Mouse (Mus musculus) heart, postnatal 25 days (tissue): Measurements from ENCODE around the gene Foxp1. TPM values are rescaled to one million over a fixed set of nuclear protein-coding genes. Genes with fewer than 3 reads are reported as not detected.

Experiments
- DNase-seq: peaks from one replicate; pipeline ENCODE4 v3.0.0; 2022; ENCODE audit warnings: low spot score
- intact Hi-C: fragments of 180-260 bp; cut with DNase I; formaldehyde crosslinking; loops from one replicate; pipeline ENCODE4 v1.15.1; 2025
- total RNA-seq, 2 experiments: library from RNA; stranded (reverse); gene quantifications; 2 replicates each; pipeline ENCODE4 v1.2.3; 2021

The Foxp1 gene
- total RNA-seq = 10 to 100 TPM; 33.6 to 35.3 TPM

DNA sequence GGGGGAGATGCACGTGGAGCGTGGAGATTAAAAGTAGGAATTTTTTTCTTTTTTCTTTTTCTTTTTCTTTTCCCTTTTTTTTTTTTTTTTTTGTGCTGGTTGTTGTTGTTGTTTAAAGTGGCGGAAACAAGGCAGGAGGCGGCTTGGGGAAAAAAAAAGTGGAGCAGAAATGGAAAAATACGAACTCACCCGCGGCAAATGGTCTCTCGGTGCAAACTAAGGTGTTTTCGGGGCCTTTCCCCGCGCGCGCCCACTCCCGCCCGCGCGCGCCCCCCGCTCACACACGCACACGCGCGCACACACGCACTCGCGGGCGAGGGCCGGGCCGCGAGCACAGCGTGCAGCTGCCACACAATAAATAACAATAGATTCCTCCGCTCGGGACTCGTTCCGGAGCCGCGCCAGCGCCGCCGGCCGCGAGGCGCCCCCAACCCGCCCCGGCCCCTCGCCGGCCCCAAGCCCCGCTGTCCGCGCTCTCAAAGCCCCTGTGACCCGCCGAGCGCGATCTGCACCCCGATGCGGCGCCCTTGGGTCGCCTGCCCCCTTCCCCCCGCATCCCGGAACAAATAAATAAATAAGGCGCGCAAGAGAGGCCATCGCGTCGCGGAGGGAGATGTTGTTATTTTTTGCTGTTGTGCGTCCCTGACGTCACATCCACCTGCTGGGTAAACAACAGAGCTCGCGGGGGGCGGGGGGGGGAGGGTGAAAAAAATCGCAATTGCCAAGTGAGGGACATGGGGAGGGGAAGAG lies at the start of gene Foxp1:
TSS of gene Foxp1 (minus strand) at position 363 of the 750 bp plus-strand sequence.
- intact Hi-C loops = loop anchor here (2.0 to 10.0 kb wide), 6 partner anchors 36 to 548 kb away; no protein-coding TSS in a partner anchor

DNA sequence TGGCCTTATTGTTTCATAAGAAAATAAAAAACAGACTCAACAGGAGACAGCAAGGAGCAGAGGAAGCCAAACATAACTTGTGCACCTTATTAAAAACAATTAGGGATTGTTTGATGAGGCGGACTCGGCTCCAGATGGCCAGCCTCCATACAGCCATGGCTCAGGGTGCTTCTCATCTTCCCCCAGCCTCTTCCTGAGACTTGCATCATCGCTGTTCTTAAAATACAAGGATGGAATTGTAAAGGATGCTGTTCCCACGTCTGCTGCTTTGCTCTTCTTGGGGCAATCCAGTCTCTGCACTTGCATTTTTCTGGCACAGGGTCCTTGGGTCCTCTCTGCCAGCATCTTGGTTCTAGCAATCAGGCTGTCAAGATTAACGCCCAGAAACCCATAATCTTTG lies 49.5 kb upstream of the Foxp1 start:
- DNase-seq = no peak
- intact Hi-C loops = no loop called here

More for the DNA sequence above, at the start of gene Foxp1:
- peak; percentile 62 for DNase-seq

- no peak for DNase-seq
- intact Hi-C loops = no loop called here
Measured at GRCm38 (mm10) chr6:99566921-99567320, 44.4 kb upstream of the Foxp1 start.

DNA sequence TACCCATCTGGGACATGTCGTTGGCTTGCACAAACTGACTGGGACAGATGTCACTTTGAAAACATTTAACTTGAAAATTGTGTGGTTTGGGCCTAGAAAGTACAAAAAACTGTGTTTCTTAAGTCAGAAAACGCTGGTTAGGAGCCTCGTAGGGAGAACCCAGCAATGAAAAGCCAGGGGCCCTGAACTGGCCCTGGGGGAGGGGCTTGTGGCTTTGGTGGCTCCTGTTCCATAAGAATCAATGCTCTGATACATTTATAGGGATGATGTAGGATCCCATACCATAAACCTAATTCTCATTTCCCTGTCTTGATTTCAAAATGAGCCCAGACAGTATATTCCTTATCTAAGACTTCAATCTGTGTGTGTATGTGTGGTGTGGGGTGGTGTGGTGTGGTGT lies 42.2 kb upstream of the Foxp1 start:
- DNase-seq = no peak
- intact Hi-C loops = no loop called here

DNA sequence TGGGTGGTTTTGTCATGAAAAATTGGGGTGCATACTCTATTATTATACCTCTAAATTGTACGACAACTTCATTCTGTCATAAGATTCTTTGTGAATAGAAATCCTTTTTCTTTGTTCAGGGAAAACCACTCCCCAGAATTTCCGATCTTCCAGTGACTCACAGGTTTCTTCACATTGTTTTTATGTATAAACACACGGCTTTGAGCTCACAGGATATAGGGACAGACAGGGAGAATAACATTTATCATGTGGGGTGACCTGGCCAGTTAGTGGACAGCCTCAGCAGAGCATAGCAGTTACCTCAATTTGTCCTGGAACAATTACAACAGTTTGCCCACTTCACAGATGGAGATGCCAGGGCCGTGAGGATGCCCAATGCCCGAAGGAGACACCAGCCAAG lies 34.4 kb upstream of the Foxp1 start:
- DNase-seq = no peak
- intact Hi-C loops = no loop called here

DNA sequence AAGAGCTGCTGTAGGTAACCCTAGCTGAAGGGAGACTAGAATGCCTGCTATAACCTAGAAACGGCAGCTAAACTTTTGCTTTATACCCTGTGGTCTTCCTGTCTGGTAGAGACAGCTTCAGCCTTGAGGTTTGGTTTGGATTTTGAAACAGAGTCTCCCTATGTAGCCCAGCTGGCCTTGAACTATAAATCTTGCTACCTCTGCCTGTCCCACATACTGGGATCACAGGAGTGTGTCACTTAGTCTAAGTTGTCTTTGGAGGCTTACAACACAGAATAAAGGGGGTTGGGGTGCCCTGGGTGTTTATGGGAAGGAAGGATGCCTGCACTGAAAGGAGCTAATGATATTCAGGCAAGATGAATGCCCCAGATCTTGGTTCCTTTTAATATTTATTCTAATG lies 30.3 kb upstream of the Foxp1 start:
- intact Hi-C loops = no loop called here
- no peak for DNase-seq

DNA sequence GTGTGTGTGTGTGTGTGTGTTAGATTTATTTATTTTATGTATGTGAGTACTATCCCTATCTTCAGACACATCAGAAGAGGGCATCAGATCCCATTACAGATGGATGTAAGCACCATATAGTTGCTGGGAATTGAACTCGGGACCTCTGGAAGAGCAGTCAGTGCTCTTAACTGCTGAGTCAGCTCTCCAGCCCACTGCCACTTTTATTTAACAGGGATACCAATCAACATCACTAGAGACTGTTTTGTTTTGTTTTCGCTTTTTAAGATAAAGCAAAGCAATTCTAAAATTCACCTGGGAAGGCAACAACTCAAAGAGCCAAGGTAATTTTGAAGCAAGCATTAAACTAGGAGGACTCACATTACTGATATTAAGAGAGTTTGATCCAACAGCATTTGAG lies 23.9 kb upstream of the Foxp1 start:
- intact Hi-C loops = no loop called here
- no peak for DNase-seq

GRCm38 (mm10) chr6:99545437-99545836 lies 22.9 kb upstream of the Foxp1 start:
- intact Hi-C loops = no loop called here
- DNase-seq = no peak

GRCm38 (mm10) chr6:99541105-99541504 lies 18.6 kb upstream of the Foxp1 start:
- intact Hi-C loops = no loop called here
- DNase-seq = no peak

- no peak for DNase-seq
- intact Hi-C loops = no loop called here
Measured at GRCm38 (mm10) chr6:99540653-99541052, 18.1 kb upstream of the Foxp1 start.

DNA sequence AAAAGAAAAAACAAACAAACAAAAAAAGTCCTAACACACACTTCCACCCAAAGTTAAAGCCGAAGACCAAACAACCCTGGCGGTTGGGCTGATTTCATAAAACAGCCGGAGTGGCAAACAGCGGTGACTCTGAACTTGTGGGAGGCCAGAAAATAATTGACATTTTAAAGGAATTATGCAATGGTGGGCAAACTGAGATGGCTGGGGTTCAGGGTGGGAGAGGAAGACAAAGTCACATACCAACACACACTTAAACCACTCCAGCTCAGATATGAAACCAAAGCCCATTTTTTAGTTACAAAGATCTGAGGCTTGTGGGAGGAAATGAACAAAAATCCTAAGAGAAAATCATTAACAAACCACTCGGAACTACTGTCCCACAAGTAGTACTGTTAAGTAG lies 17.6 kb upstream of the Foxp1 start:
- DNase-seq = no peak
- intact Hi-C loops = no loop called here

DNA sequence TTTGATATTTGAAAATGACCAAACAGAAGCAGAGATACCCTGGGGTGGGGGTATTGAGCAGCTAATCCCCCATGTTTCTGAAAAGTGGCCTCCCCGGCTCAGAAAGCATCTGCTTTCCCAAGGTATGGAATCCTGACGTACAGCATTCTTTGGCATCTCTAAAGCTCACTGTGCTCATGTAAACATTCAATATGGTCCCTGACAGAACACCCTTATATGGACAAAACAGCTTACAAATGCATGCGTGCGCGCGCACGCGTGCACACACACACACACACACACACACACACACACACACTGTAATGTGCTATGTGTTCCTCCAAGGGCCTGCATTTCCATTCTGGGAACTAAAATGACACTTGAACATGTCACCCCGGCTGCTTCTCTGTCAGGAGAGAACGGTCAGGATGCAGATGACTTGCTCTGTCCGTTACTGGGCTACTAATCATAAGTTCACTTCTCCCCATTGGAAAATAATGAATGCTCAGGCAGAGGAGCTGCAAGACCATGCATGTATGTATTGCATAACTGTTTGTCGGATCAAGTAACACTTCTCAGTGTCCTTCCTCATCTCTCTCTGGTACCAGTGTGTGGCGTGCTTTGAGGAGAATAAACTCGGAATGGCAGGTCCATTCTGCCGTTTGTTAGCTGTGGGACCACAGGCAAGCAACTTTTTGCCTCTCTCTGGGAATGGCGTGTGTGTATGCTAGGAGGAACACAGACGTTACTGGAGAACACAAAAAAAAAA lies 15.8 kb upstream of the Foxp1 start:
- DNase-seq = no peak
- intact Hi-C loops = no loop called here

GRCm38 (mm10) chr6:99534211-99534745 lies 11.8 kb upstream of the Foxp1 start:
- intact Hi-C loops = no loop called here
- DNase-seq = no peak

- DNase-seq = no peak
- intact Hi-C loops = no loop called here
Measured at GRCm38 (mm10) chr6:99532458-99532857, 9.9 kb upstream of the Foxp1 start.

DNA sequence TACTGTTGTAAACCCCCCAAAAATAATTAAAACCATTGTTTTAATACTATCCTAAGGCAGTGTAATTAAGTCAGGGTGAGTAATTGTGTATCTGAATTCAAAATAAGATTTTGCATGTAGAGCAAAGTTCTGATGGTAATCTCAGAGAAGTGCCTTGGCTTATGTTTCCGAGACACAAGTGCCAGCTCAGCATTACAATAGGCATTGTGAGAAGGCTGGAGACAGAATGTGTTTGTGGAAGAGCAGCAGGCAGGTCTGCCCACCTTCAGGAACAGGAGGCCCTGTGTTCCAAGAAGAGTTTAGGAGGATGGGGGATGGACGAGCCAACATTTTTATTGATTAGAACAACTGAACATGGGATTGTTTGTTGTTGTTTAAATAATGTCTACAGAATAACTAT lies 6.5 kb upstream of the Foxp1 start:
- intact Hi-C loops = loop anchor here (10.0 kb wide), 1 partner anchor 554 kb away; no protein-coding TSS in a partner anchor
- DNase-seq = no peak

GRCm38 (mm10) chr6:99527457-99528105 lies 5.1 kb upstream of the Foxp1 start:
- no peak for DNase-seq
- intact Hi-C loops = loop anchor here (10.0 kb wide), 1 partner anchor 553 kb away; no protein-coding TSS in a partner anchor

GRCm38 (mm10) chr6:99525351-99525750 lies 2.8 kb upstream of the Foxp1 start:
- DNase-seq = no peak
- intact Hi-C loops = loop anchor here (10.0 kb wide), 1 partner anchor 551 kb away; no protein-coding TSS in a partner anchor

GRCm38 (mm10) chr6:99523679-99524370 lies 1.3 kb upstream of the Foxp1 start:
- DNase-seq = no peak
- intact Hi-C loops = loop anchor here (2.0 to 10.0 kb wide), 6 partner anchors 37 to 549 kb away; no protein-coding TSS in a partner anchor

DNA sequence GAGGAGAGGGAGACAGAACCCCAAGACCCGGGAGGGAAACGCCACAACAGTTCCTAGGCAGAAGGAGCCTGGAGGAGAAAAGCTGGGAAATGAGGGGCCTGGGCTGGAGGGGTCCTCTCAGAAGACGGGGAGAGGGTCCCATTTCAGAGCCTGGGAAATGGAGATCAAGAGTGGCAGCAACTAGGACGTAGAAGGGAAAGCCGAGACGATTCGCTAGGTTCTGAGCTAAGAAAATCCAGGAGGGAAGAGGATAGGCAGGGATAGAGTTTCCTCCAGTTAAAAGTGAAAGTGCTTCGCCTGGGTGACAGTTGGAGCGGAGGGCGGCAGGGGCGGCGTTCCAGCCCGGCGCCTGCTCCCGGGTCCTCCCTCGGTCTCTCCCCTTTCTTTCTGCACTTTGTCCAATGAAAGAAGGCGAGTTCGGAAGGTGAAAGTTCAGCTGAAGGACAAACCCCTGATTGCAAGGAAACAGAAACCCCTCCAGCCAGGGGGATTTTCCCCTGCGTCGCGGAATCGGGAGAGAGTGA lies 650 bp upstream of the Foxp1 start:
- DNase-seq = peak; percentile 73
- intact Hi-C loops = loop anchor here (2.0 to 10.0 kb wide), 6 partner anchors 36 to 548 kb away; no protein-coding TSS in a partner anchor
